Mouse (Mus musculus) testis, adult 2 months (tissue): ENCODE results near the gene Cetn4. TPM values are rescaled to one million over a fixed set of nuclear protein-coding genes. Genes with fewer than 3 reads are reported as not detected.

Source experiments
- H3K27ac ChIP-seq: fragments of 200-500 bp; 2 replicates; pipeline ENCODE4 v1.5.1; 2012; ENCODE audit warnings: low read depth, low read length; ENCODE audit not compliant: control insufficient read depth, insufficient read depth
- H3K27me3 ChIP-seq: fragments of 200-500 bp; 2 replicates; pipeline ENCODE4 v1.6.1; 2012; ENCODE audit warnings: mild to moderate bottlenecking, low read length, moderate library complexity; ENCODE audit not compliant: control insufficient read depth, insufficient read depth
- H3K36me3 ChIP-seq: fragments of 200-500 bp; 2 replicates; pipeline ENCODE4 v1.6.1; 2012; ENCODE audit warnings: mild to moderate bottlenecking, low read length; ENCODE audit not compliant: control insufficient read depth, insufficient read depth
- H3K4me1 ChIP-seq: fragments of 200-500 bp; 2 replicates; pipeline ENCODE4 v1.6.1; 2012; ENCODE audit warnings: low read length; ENCODE audit not compliant: control insufficient read depth, insufficient read depth
- H3K4me3 ChIP-seq: fragments of 200-500 bp; 2 replicates; pipeline ENCODE4 v1.5.1; 2012; ENCODE audit warnings: low read depth, mild to moderate bottlenecking, low read length, moderate library complexity, mixed read lengths; ENCODE audit not compliant: control insufficient read depth
- CTCF ChIP-seq: fragments of 200-500 bp; IDR thresholded peaks from 2 replicates; pipeline ENCODE4 v1.5.1; 2012; ENCODE audit warnings: low read depth, mild to moderate bottlenecking, inconsistent platforms, low read length, moderate library complexity; ENCODE audit not compliant: control insufficient read depth, insufficient read depth, insufficient replicate concordance
- POLR2A ChIP-seq: fragments of 200-500 bp; IDR thresholded peaks from 2 replicates; pipeline ENCODE4 v1.6.1; 2012; ENCODE audit warnings: low read depth, mild to moderate bottlenecking, inconsistent platforms, low read length, moderate library complexity; ENCODE audit not compliant: control insufficient read depth
- polyA plus RNA-seq: library from polyadenylated mRNA; depleted of rRNA; stranded (reverse); fragments of >200 nt; gene quantifications from 2 replicates; pipeline ENCODE4 v1.2.3, GENCODE M21; 2012; rRNA removed

Cetn4 gene
- polyA plus RNA-seq, 1 experiment: 172 TPM

DNA sequence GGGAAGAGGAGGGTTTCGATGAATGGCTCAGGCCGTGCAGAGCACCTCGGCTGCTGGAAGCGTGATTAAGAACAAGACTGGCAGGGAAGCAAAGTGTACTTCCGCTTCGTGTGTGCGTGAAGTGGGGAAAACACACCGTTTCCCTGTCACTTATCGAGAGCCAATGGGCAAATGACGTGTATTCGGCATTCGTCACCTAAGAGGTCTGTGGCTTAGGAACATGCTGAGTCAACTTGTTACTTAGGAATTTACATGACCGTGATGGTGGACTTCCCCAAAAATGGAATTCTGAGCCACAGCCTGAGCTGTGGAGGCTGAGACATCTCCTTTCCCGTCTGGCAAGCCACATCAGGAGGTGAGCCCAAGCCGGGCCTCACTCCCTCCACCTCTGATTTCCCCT, 54.7 kb downstream of the Cetn4 start:
- no peak for TF ChIP-seq POLR2A
- TF ChIP-seq CTCF: no peak
- H3K27me3 ChIP-seq: no peaks in the 10 kb centered on the region
- 0 out of 2 replicates have a peak overlapping the region, but pooled peaks have one; percentile 5 for H3K27ac ChIP-seq
- no peaks in the 10 kb centered on the region for H3K36me3 ChIP-seq
- peak overlapping the region; percentile 2; the same call in 1 of the 2 replicates for H3K4me3 ChIP-seq
- peaks cover 5% of the 10 kb centered on the region for H3K4me1 ChIP-seq

Other genes starting within 250 kb of the Cetn4 start
- 190 and 229 TPM in 2 replicates for gene Adad1, start 249.2 kb downstream of the Cetn4 start, polyA plus RNA-seq
- gene Il2, start 186.7 kb downstream of the Cetn4 start, polyA plus RNA-seq: not detected in 2 replicates
- 0.06 and 0.10 TPM in 2 replicates for gene Il21, start 80.1 kb downstream of the Cetn4 start, polyA plus RNA-seq
- 1.5 and 2.4 TPM in 2 replicates for gene Bbs12, start 154 bp downstream of the Cetn4 start, polyA plus RNA-seq
- gene Fgf2, start 35.6 kb upstream of the Cetn4 start, polyA plus RNA-seq: 0.57 and 0.75 TPM in 2 replicates
- 14.2 and 16.3 TPM in 2 replicates for gene Spata5, start 107.2 kb upstream of the Cetn4 start, polyA plus RNA-seq
- gene Nudt6, start 107.5 kb upstream of the Cetn4 start, polyA plus RNA-seq: 4.1 and 5.1 TPM in 2 replicates